Mouse (Mus musculus) embryonic fibroblast, embryonic 13.5 days (primary cell): Measurements from ENCODE around the gene Eif3i. TPM values are rescaled to one million over a fixed set of nuclear protein-coding genes. Genes with fewer than 3 reads are reported as not detected.

Experiments
- H3K27ac ChIP-seq: 2 replicates; pipeline ENCODE4 v1.5.1; 2012; ENCODE audit warnings: low read length, control low read depth, inconsistent platforms; ENCODE audit not compliant: insufficient read depth
- H3K4me1 ChIP-seq: 2 replicates; pipeline ENCODE4 v1.6.1; 2011; ENCODE audit warnings: low read length; ENCODE audit not compliant: control insufficient read depth, insufficient read depth
- H3K4me3 ChIP-seq: 2 replicates; pipeline ENCODE4 v1.5.1; 2011; ENCODE audit warnings: mild to moderate bottlenecking, control low read depth, low read length; ENCODE audit not compliant: insufficient read depth
- CTCF ChIP-seq: IDR thresholded peaks from 2 replicates; pipeline ENCODE4 v1.5.1; 2011; ENCODE audit warnings: mild to moderate bottlenecking, control low read depth, low read length, moderate library complexity, borderline replicate concordance; ENCODE audit not compliant: insufficient read depth
- POLR2A ChIP-seq: IDR thresholded peaks from 2 replicates; pipeline ENCODE4 v1.6.1; 2011; ENCODE audit warnings: low read depth, mild to moderate bottlenecking, control low read depth, low read length, moderate library complexity
- polyA plus RNA-seq: library from polyadenylated mRNA; stranded (reverse); fragments of >200 nt; gene quantifications from 2 replicates; pipeline ENCODE4 v1.2.4, GENCODE M21; 2011; ENCODE audit warnings: low read depth; ENCODE audit not compliant: missing spikeins, insufficient read length

Eif3i gene
- polyA plus RNA-seq, 1 experiment, result 251 TPM

DNA sequence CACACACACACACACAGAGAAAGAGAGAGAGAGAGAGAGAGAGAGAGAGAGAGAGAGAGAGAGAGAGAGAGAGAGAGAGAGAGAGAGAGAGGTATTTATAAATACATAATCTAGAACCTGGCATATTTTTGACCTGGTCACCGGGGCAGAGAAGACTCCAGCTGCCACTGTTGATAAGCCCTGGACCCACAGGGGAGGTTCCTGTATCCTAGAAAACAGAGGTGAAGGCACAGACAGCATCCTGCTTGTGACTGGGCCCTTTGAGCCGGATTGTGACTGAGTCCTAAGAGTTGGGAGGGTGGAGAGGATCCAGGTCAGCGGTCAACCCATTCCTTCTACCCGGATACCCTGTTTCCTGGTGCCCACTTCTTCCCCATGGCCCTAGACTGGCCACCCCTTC, 11.6 kb downstream of the Eif3i start:
- no peak for TF ChIP-seq CTCF
- TF ChIP-seq POLR2A, result no peak
- H3K4me3 ChIP-seq, result no peak overlapping the region
- no peak overlapping the region for H3K27ac ChIP-seq
- H3K4me1 ChIP-seq, result no peaks in the 10 kb centered on the region

DNA sequence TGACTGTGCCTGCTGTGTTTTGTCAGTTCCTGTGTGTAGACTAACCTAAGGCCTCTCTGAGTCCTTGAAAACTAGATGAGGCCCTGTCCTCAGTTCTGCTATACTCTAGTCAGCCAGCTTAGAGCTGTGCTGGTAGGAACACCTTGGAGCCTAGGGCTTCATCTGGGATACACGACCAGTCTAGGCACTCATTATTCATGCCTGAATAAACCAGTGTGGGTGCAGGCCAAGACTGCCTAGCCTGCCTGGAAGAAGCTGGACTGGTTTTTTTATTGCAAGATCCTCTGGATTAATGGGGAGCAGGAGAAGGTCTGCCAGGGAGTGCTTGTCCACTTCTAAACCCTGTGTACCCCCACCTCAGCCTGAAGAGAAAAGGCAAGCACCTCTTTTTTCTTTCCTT, 13.5 kb downstream of the Eif3i start:
- TF ChIP-seq POLR2A (no peak), CTCF (no peak)
- Histone ChIP-seq H3K4me3 (no peak overlapping the region), H3K4me1 (no peaks in the 10 kb centered on the region), H3K27ac (no peak overlapping the region)

DNA sequence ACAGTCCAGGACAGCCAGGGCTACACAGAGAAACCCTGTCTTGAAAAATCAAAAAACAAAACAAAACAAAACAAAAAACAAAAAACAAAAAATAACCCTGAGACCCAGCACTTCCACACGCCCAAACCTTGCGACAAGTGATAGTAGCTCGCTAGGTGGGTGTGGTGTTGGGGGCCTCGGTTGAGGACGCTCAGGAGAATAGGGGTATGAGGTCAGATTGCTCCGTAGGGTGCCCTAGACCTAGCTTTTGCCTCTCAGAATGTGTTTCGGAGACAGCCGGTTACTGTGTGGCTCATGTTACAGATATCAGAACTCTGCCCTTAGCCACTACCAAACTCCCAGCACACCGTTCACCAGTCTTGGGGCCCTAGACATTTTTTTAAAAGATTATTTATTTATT, 14.7 kb downstream of the Eif3i start:
- Histone ChIP-seq H3K4me3 (no peak overlapping the region), H3K27ac (no peak overlapping the region), H3K4me1 (no peaks in the 10 kb centered on the region)
- TF ChIP-seq POLR2A (no peak), CTCF (no peak)

DNA sequence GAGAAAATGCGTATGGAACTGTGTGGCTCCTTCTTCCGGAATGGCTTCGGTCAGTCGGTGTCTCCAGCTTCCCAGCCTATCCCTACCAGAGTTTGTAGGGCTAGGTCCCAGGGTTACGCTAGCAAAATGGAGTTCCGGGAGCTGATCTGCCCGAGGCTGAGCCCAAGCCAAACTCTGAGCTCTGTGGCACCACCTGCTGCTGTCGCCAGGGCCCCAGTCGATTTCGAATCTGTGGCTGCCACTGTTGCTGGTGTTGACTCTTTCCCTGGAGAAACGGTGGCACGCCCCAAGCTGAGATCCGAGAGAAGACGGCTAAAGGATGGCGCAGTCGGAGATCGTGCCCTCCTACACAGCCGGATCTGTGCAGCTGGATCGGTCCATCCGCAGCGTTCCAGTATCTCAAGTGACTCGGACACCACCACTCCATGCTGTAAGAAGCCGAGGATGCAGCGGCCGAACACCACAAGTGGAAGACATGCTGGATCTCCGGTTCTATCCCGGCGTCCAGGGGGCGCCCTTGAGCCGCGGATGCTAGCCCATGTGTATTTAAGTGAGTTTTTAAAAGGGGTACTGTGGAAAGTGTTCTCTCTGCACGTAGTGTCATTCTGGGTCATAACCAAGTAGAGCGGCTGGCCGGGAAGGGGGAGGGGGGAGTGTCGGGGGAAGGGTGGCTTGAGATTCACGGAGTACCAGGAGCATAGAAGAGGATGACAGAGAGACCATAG, 15.4 kb downstream of the Eif3i start:
- H3K4me1 ChIP-seq, result no peaks in the 10 kb centered on the region
- TF ChIP-seq POLR2A, result peak; percentile 60
- TF ChIP-seq CTCF, result peak; percentile 53; the same call in 1 of the 2 replicates
- H3K4me3 ChIP-seq, result peak overlapping the region; percentile 30
- H3K27ac ChIP-seq, result peak overlapping the region; percentile 29

DNA sequence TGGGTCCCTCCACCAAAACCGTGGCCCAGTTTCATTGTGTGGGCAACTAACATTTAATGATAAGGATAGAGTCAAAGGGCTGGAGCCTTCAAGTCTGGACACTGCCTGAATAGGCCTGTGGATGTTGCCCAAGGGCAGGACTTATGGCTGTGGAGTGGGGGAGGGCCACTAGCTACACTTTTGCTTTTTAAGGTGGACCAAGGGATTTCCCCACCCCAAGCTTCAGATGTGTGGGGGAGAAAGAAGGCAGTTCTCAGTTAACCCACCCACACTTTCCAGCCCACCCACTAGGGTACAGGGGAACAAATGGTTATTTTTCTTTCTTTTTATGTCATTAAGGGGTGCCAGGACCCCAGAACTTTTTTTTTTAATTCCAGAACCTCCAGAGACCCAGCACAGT, 16.1 kb downstream of the Eif3i start:
- H3K4me3 ChIP-seq, result peak overlapping the region; percentile 30; the same call in 1 of the 2 replicates
- no peaks in the 10 kb centered on the region for H3K4me1 ChIP-seq
- H3K27ac ChIP-seq, result peak overlapping the region; percentile 29; the same call in 1 of the 2 replicates
- no peak for TF ChIP-seq POLR2A
- TF ChIP-seq CTCF, result no peak

DNA sequence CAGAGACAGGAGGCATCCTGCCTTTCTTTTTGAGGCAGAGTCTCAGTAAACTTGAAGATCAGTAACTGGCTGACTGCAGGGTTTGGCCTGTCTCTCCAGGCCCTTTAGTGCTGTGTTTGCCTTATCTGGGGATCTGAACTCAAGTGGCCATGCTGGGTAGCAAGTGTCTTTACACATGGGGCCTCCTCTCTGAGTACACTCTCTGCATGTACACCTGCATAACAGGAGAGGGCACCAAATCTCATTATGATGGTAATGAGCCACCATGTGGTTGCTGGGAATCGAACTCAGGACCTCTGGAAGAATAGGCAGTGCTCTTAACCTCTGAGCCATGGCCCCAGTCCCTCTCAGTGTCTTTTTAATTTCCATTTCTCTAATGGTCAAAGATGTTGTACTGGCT, 18.2 kb downstream of the Eif3i start:
- TF ChIP-seq CTCF, result no peak
- no peak for TF ChIP-seq POLR2A
- Histone ChIP-seq H3K4me3 (no peak overlapping the region), H3K4me1 (no peaks in the 10 kb centered on the region), H3K27ac (no peak overlapping the region)

DNA sequence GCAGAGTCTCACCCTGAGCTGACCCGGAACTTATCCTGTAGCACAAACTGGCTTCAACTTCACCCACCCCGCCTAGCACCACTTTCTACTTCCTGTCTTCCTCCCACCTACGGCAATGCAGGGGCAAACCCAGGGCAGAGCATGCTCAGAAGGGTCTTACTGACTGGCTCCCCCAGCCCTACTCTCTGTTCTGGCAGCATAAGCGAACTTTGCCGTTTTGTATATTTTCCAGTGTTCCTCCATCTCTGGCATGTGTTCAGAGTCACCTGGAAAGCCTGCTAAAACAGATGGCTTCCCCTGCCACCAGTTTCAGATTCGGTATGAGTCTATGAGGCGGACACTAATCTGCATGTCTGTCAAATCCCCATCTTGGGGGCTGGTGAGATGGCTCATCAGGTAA, 20.1 kb downstream of the Eif3i start:
- Histone ChIP-seq H3K27ac (no peak overlapping the region), H3K4me3 (no peak overlapping the region), H3K4me1 (no peaks in the 10 kb centered on the region)
- no peak for TF ChIP-seq POLR2A
- TF ChIP-seq CTCF, result no peak

DNA sequence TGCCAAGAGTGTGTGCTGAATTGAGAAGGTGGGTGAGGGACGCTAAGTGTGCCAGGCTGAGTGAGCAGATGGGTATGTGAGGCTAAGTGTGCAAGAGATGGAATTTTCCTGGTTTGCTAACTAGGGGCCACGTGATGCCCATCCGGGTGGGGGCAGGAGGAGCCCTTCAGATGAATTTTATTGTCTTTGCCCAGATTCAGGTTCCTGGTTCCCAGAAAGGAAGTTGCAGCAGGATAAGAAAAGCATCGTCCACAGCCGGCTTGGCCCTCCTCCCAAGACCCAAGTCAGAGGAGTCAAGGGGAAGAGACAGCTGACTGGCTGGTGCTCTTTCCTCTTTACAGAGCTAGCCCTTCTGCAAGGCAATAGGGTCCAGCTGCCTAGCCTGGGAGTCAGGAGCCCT, 22.0 kb downstream of the Eif3i start, which contains the start of gene Fam167b:
TSS of gene Fam167b (minus strand) at position 84 of the 400 bp plus-strand sequence.
- TF ChIP-seq CTCF, result no peak
- Histone ChIP-seq H3K4me3 (no peak within 1 kb of the TSS), H3K4me1 (no peaks in the 10 kb centered on the region), H3K27ac (no peak within 1 kb of the TSS)

DNA sequence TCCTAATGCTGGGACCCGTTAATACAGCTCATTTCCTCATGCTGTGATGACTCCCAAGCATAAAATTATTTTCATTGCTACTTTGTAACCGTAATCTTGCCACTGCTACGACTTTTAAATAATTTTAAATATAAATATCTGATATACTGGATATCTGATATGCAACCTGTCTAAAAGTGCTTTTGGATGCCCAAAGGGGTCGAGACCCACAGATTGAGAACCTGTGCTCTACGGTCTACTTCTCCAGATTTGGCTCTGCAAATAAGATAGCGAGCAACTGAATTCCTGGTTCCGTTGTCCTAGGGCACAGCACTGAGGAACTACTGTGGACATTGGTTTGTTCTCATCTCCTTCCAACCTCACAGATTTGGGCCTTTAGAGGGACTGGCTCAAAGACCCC, 22.8 kb downstream of the Eif3i start:
- TF ChIP-seq POLR2A, result no peak
- no peak for TF ChIP-seq CTCF

GRCm38 (mm10) chr4:129576863-129577491, 23.5 kb downstream of the Eif3i start:
- TF ChIP-seq POLR2A (no peak), CTCF (peak; percentile 30; the same call in 1 of the 2 replicates)
- Histone ChIP-seq H3K27ac (no peak overlapping the region), H3K4me1 (no peaks in the 10 kb centered on the region), H3K4me3 (no peak overlapping the region)

More for the DNA sequence above, 22.8 kb downstream of the Eif3i start:
- H3K4me3 ChIP-seq, result no peak overlapping the region
- H3K4me1 ChIP-seq, result no peaks in the 10 kb centered on the region
- H3K27ac ChIP-seq, result no peak overlapping the region
